Mouse (Mus musculus) ovary, adult 10 weeks (tissue): Measurements from ENCODE around the gene Prkaca. TPM values are rescaled to one million over a fixed set of nuclear protein-coding genes. Genes with fewer than 3 reads are reported as not detected.

Experiments used
- polyA plus RNA-seq: library from polyadenylated mRNA; stranded (reverse); fragments of 350-450 nt; fragmentation: Illumina TruSeq; extraction: RNeasy Lipid Tissue Mini Kit (QIAGEN cat#74804); gene quantifications from one replicate; pipeline ENCODE4 v1.2.3, GENCODE M21; 2014

Prkaca gene
- polyA plus RNA-seq, result 19.8 TPM

GRCm38 (mm10) chr8:83972150-83973120, at the start of gene Prkaca:
Gene Prkaca, plus strand, starts transcription at chr8:83972993.

DNA sequence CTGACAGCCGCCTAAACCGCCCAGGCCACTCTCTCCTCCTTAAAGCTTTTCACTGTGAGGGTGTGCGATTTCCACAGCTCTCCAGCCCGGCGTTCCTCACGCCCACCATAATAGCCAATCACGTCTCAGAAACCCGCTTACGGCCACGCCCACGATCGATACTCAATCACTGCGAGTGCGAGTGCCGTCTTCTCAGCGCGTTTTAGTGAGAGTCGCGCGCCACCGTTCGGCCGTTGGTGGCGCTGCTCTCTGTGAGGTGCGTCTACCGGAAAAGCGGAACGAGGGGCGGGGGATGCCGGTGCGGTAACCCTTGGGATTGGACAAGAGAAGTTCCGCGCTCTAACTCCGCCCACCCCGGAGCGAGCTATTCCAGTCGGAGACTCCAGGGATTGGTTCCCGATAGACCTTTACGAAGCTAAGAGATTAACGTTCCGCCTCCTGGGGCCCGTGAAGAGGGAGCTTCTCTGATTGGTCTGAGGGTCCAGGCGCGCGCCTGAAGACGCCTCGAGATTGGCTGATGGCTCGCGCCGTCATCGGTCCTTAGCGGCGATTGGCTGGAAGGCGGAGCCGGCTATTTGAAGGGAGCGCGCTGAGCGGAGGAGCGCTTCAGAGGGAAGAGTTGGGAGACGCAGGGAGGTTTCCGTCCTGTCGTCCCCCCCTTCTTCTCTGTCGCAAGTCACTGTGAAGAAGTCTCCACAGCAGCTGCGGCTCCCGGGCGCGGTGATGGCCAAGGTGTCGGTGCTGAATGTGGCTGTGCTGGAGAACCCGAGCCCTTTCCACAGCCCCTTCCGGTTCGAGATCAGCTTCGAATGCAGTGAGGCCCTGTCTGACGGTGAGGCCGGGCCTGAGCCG, 17.5 kb upstream of the Prkaca start, which contains the start of the genes Gm10644 and Asf1b:
TSS of gene Gm10644 (minus strand) at position 100 of the 852 bp plus-strand sequence.
TSS of gene Asf1b (plus strand) at position 402 of the 852 bp plus-strand sequence.

GRCm38 (mm10) chr8:83997511-83998141, 24.8 kb downstream of the Prkaca start, which contains the start of gene Samd1:
Gene Samd1, plus strand, starts transcription at chr8:83997672.

DNA sequence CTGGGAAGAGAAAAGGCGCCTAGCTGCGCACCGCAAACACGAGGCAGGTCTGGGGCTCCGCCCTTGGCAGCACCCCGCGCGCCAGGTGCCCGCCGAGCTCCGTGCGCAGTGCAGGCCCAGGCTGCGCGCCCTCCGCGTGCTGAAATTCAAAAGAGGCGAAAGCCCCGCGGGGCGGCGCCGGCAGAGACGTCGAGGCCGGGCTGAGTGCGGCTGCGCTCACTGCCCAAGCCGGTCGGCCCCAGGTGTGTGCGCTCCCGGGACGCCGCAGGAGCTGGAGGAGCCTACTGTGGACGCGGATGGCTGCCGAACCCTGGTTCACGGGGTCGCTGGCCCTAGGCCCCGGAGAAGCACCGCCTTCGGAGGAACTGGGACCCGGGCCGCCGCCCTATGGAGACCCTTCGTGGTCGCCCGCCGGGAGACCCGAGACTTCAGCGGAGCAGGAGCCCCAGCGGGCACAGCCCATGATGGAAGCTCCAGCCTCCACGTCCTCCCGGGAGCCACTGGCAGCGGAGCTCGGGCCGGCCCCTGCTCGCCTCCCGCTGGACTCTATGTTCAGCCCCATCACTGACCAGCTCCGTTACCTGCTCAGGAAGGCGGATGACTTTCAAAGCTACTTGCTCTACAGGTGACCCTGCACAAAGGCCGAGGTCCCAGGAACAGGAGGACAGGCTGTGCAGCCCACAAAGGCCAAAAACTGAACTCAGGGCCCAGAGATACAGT, 28.6 kb downstream of the Prkaca start, which contains the start of gene 1700067K01Rik:
TSS of gene 1700067K01Rik (plus strand) at position 222 of the 720 bp plus-strand sequence.

GRCm38 (mm10) chr8:84011705-84012498, 39.1 kb downstream of the Prkaca start, which contains the start of gene 2210011C24Rik:
Gene 2210011C24Rik, minus strand, starts transcription at chr8:84012171.

DNA sequence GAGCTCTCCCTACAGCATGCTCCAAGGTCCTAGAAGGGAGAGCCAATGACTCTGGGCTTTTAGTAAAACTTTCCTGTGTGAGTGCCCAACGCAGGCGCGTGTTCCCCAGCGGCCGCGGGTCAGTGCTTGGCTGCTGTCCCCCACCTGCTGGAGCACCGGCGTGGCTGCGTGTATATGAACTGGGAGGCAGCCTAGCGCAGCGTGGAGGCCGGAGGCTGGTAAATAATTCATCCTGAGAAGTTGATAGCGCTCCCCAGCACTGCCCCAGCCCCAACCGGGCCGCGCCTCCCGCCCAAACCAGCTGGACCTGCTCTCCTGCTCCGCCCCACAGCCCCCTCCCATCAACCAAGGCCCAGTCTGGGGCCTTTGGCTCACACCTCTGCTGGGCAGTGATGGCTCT, 48.3 kb downstream of the Prkaca start, which contains the start of gene Palm3:
TSS of gene Palm3 (plus strand) at position 376 of the 400 bp plus-strand sequence.

DNA sequence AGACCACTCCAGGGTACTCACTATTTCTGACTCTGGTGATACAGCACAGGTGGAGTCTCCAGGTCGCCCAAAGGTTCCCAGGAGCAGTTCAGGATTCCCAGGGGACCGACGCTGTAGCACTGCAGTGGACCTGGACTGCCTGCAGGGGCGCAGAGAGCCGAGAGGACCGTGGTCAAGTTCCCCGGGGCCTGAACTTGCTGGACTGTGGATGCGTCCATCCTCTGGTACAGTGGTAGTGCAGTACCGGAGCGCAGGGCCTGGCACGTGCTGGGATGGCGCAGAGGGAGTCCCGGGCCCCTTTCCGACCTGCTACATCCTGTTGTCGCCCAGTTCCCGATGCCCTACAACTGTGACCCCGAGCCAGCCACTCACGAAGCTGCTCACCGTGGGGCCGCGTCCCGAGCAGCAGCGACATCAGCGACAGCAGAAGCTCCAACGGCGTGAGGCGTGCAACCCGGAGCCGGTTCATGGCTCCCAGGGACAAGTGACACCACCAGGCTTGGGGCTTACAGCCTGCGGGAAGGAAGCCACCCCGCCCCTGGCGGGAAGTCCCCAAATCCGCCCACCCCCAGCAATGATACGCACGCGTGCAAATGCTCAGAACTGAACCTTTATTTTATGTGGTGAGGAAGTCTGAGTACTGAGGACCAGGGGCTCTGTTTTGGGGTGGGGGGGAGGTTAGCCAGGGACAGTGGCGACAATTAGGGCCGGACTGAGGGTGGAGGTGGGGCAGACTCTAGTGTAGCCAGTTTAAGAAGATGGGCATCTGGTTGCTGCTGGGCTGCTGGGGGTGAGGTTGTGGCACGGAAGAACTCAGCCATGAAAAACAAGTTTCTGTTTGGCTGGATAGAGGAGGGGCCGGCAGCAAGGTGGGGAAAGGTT, 69.5 kb downstream of the Prkaca start, which contains the start of gene Il27ra:
TSS of gene Il27ra (minus strand) at position 524 of the 882 bp plus-strand sequence.

DNA sequence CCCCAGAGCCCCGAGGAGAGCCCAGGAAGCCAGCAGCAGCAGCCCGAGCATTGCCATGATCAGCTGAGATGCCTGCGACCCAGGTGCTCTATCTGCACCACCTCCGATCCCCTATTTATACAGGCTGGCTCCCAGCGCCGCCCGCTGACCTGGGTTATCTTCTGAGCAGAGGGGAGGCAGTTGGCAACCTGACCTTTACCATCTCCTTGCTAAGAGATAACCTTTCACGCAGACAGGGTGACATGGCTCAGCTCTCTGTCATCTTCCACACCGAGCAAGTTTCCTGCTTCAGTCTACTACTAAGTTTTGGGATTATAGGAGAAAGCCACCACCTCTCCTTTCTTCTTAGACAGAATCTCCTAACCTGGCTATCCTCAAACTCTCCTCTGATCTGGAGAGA, 72.1 kb downstream of the Prkaca start, which contains the start of gene Rln3:
TSS of gene Rln3 (minus strand) at position 101 of the 400 bp plus-strand sequence.

Other genes with a start within 250 kb of the Prkaca start
- gene Adgre5, start 231.7 kb upstream of the Prkaca start, polyA plus RNA-seq, result 7.8 TPM
- gene Adgrl1, start 72.9 kb upstream of the Prkaca start, polyA plus RNA-seq, result 6.3 TPM
- gene Gm10644, start 17.8 kb upstream of the Prkaca start, polyA plus RNA-seq, result not detected
- 7.4 TPM for gene Asf1b, start 17.5 kb upstream of the Prkaca start, polyA plus RNA-seq
- 2.7 TPM for gene Samd1, start 24.7 kb downstream of the Prkaca start, polyA plus RNA-seq
- gene 1700067K01Rik, start 28.5 kb downstream of the Prkaca start, polyA plus RNA-seq, result not detected
- gene 2210011C24Rik, start 39.2 kb downstream of the Prkaca start, polyA plus RNA-seq, result not detected
- 2.5 TPM for gene Palm3, start 48.5 kb downstream of the Prkaca start, polyA plus RNA-seq
- gene Il27ra, start 69.6 kb downstream of the Prkaca start, polyA plus RNA-seq, result 0.14 TPM
- gene Rln3, start 72.0 kb downstream of the Prkaca start, polyA plus RNA-seq, result not detected
- gene Gm10643, start 92.1 kb downstream of the Prkaca start, polyA plus RNA-seq, result 3.0 TPM
- 0.68 TPM for gene Rfx1, start 93.8 kb downstream of the Prkaca start, polyA plus RNA-seq
- gene Dcaf15, start 131.8 kb downstream of the Prkaca start, polyA plus RNA-seq, result 2.8 TPM
- 0.14 TPM for gene Podnl1, start 153.0 kb downstream of the Prkaca start, polyA plus RNA-seq
- gene Cc2d1a, start 174.9 kb downstream of the Prkaca start, polyA plus RNA-seq, result 0.14 TPM
- not detected for gene 4930432K21Rik, start 175.0 kb downstream of the Prkaca start, polyA plus RNA-seq
- gene Nanos3, start 212.2 kb downstream of the Prkaca start, polyA plus RNA-seq, result not detected